Mouse (Mus musculus): ENCODE measurements around the gene Frmpd4. TPM values are rescaled to one million over a fixed set of nuclear protein-coding genes. Genes with fewer than 3 reads are reported as not detected.

Gene Frmpd4
- polyA plus RNA-seq, 1 experiment from 2014 or later = not detected

DNA sequence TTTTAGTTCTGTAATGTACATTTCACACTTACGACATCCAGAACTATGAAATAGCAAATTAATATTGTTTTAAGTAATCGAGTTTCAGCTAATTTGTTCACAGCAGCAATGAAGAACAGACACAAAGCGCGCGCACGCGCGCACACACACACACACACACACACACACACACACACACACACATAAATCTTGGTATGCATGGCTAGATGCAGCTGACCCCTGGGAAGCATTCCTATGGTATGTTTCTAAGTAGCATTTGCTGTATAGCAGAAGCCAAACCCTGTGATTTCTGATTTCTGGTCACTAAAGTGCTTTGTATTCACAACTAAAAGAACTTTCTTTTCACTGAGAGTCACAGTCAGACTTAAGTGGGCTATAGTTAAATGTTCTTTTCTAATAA is 922.8 kb downstream of the Frmpd4 start:
- WGBS (ENCODE audit: insufficient replicate concordance) = 96% methylated on average over 8 of the region's 8 CpGs
- Histone ChIP-seq H3K36me3 (ENCODE audit: control insufficient read depth, insufficient read depth, low read length) (no peaks in the 10 kb centered on the region), H3K4me1 (ENCODE audit: control insufficient read depth, insufficient read depth, low read length) (no peaks in the 10 kb centered on the region), H3K9me3 (replicated peaks; ENCODE audit: control insufficient read depth, low read length) (no peaks in the 10 kb centered on the region), H3K9ac (ENCODE audit: low read depth, low read length) (no peak overlapping the region), H3K4me2 (no peak overlapping the region), H3K27me3 (ENCODE audit: control insufficient read depth, insufficient read depth, low read length) (no peaks in the 10 kb centered on the region), H3K27ac (ENCODE audit: low read depth, low read length) (no peak overlapping the region), H3K4me3 (ENCODE audit: low read depth, low read length) (no peak overlapping the region)
- ATAC-seq (replicated peaks; ENCODE audit: insufficient number of reproducible peaks, low FRiP score, low TSS enrichment) = no peak

DNA sequence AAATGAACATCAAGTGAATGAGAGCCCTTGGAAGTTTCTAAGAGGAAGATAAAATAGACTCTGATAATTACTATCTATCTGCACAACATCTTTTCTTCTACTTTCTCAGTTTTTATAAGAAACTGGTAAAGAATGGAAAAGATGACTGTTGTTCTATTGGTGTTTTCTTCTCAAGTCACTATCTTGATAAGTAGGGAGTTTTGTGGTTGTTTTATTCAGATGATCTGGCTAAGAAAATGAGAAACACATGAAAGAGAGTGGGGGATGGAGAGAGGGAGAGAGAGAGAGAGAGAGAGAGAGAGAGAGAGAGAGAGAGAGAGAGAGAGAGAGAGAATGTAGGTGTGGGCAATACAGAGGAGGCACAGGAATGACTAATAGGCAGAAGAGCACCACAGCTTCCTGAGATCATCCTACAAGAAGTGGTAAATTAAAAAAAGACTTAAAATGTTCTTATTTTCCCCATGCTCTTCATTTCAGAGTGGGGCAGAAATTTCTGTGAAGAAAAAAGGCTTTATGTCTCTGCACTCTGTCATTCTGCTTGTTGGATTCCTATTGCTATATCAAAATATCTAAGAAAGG is 979.3 kb downstream of the Frmpd4 start:
- H3K9me3 ChIP-seq (replicated peaks; ENCODE audit: control insufficient read depth, low read length) = no peaks in the 10 kb centered on the region
- H3K27ac ChIP-seq (ENCODE audit: low read depth, low read length) = no peak overlapping the region
- H3K4me3 ChIP-seq (ENCODE audit: low read depth, low read length) = no peak overlapping the region
- H3K27me3 ChIP-seq (ENCODE audit: control insufficient read depth, insufficient read depth, low read length) = no peaks in the 10 kb centered on the region
- H3K4me1 ChIP-seq (ENCODE audit: control insufficient read depth, insufficient read depth, low read length) = no peaks in the 10 kb centered on the region
- H3K36me3 ChIP-seq (ENCODE audit: control insufficient read depth, insufficient read depth, low read length) = no peaks in the 10 kb centered on the region
- no peak overlapping the region for H3K9ac ChIP-seq (ENCODE audit: low read depth, low read length)
- no peak for ATAC-seq (replicated peaks; ENCODE audit: insufficient number of reproducible peaks, low FRiP score, low TSS enrichment)
- no peak overlapping the region for H3K4me2 ChIP-seq

DNA sequence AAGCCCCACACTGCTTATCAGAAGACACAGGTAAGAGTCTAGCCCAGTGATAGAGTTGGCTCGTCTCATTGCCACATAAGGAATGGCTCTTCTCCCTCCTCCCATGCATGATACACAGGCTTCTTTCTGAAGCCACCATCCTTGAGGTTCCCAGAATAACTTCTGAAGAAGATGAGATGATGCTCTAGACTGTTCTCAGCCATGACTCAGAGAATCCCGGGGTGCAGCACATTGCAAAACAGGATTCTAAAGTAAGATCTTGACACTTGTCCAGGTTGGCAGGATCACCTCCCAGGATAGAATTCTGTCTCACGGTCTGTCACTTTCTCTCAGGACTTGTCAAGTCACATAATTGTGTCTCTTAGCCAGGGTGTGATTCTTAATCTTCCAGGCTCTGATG is 1024.2 kb downstream of the Frmpd4 start:
- Histone ChIP-seq H3K4me2 (no peak overlapping the region), H3K9ac (ENCODE audit: low read depth, low read length) (no peak overlapping the region), H3K4me1 (ENCODE audit: control insufficient read depth, insufficient read depth, low read length) (no peaks in the 10 kb centered on the region), H3K27me3 (ENCODE audit: control insufficient read depth, insufficient read depth, low read length) (no peaks in the 10 kb centered on the region), H3K4me3 (ENCODE audit: low read depth, low read length) (no peak overlapping the region), H3K9me3 (replicated peaks; ENCODE audit: control insufficient read depth, low read length) (no peaks in the 10 kb centered on the region), H3K27ac (ENCODE audit: low read depth, low read length) (no peak overlapping the region), H3K36me3 (ENCODE audit: control insufficient read depth, insufficient read depth, low read length) (no peaks in the 10 kb centered on the region)
- no peak for ATAC-seq (replicated peaks; ENCODE audit: insufficient number of reproducible peaks, low FRiP score, low TSS enrichment)
- WGBS (ENCODE audit: insufficient replicate concordance) = 71% methylated on average over 3 of the region's 3 CpGs

DNA sequence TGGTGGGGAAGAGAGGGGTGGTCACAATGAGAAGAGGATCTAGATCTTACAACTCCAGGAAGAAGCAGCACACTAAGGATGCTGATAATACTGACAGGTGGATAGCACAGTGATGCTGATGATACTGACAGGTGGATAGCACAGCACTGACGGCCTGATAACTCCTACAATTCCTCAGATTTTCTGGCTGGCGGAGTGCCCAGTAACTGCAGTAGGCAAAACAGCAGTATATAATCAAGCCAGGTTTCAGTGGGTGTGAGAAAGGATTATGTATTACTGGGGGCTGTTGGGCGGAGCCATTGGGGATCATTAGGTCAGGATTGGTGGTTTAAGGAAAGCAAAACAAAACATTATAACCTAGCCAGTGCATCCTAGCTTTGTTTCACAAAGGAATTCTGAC is 1053.9 kb downstream of the Frmpd4 start:
- no peaks in the 10 kb centered on the region for H3K4me1 ChIP-seq (ENCODE audit: control insufficient read depth, insufficient read depth, low read length)
- ATAC-seq (replicated peaks; ENCODE audit: insufficient number of reproducible peaks, low FRiP score, low TSS enrichment) = no peak

DNA sequence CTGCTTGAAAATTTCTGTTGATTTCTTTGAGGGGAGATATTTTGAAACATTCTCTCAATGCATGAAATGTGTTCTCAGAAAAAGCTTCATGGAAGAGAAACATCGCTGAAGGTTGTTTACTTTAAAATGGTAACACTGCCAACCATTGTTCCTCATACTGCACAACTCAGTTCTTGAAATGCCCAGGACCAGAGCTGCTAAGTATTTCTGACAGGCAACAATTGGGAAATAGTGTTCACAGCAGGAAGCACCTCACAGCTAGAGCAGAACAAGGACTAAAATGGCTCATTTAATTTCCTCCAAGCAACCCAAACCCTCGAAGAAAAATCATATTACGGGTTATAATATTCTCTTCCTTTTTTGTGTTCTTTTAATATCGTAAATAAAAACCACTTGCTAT is 1054.5 kb downstream of the Frmpd4 start:
- H3K9me3 ChIP-seq (replicated peaks; ENCODE audit: control insufficient read depth, low read length) = no peaks in the 10 kb centered on the region
- H3K9ac ChIP-seq (ENCODE audit: low read depth, low read length) = no peak overlapping the region
- H3K36me3 ChIP-seq (ENCODE audit: control insufficient read depth, insufficient read depth, low read length) = no peaks in the 10 kb centered on the region
- H3K27ac ChIP-seq (ENCODE audit: low read depth, low read length) = no peak overlapping the region
- no peaks in the 10 kb centered on the region for H3K27me3 ChIP-seq (ENCODE audit: control insufficient read depth, insufficient read depth, low read length)
- 77% methylated on average over 4 of the region's 4 CpGs for WGBS (ENCODE audit: insufficient replicate concordance)
- no peaks in the 10 kb centered on the region for H3K4me1 ChIP-seq (ENCODE audit: control insufficient read depth, insufficient read depth, low read length)
- no peak for ATAC-seq (replicated peaks; ENCODE audit: insufficient number of reproducible peaks, low FRiP score, low TSS enrichment)
- H3K4me3 ChIP-seq (ENCODE audit: low read depth, low read length) = no peak overlapping the region
- no peak overlapping the region for H3K4me2 ChIP-seq

More for the DNA sequence above, 1053.9 kb downstream of the Frmpd4 start:
- 71% methylated on average over 3 of the region's 3 CpGs for WGBS (ENCODE audit: insufficient replicate concordance)
- Histone ChIP-seq H3K4me3 (ENCODE audit: low read depth, low read length) (no peak overlapping the region), H3K27ac (ENCODE audit: low read depth, low read length) (no peak overlapping the region), H3K27me3 (ENCODE audit: control insufficient read depth, insufficient read depth, low read length) (no peaks in the 10 kb centered on the region), H3K36me3 (ENCODE audit: control insufficient read depth, insufficient read depth, low read length) (no peaks in the 10 kb centered on the region), H3K4me2 (no peak overlapping the region), H3K9ac (ENCODE audit: low read depth, low read length) (no peak overlapping the region), H3K9me3 (replicated peaks; ENCODE audit: control insufficient read depth, low read length) (no peaks in the 10 kb centered on the region)

DNA sequence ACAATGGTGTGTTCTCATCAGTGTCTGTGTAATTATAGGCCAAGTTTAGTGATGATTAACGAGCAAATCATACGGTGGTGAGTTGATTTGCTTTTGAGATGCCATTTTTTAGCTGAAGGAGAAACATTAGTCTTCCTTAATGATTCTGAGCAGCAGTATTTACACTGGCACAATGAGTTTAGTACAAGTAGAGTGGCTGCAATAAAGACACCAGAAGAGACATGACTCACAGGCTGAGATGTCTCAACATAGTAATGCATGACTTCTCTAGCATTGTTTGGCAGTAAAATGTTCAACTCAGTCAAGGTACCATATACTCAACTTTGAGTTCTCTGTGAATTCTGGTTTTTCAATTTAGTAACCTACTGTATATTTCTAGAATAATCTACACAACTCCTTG is 1058.6 kb downstream of the Frmpd4 start:
- H3K4me2 ChIP-seq = no peak overlapping the region
- no peaks in the 10 kb centered on the region for H3K36me3 ChIP-seq (ENCODE audit: control insufficient read depth, insufficient read depth, low read length)
- no peak overlapping the region for H3K27ac ChIP-seq (ENCODE audit: low read depth, low read length)
- no peak overlapping the region for H3K9ac ChIP-seq (ENCODE audit: low read depth, low read length)
- no peaks in the 10 kb centered on the region for H3K27me3 ChIP-seq (ENCODE audit: control insufficient read depth, insufficient read depth, low read length)
- WGBS (ENCODE audit: insufficient replicate concordance) = 86% methylated on average over 2 of the region's 2 CpGs
- H3K9me3 ChIP-seq (replicated peaks; ENCODE audit: control insufficient read depth, low read length) = no peaks in the 10 kb centered on the region
- no peaks in the 10 kb centered on the region for H3K4me1 ChIP-seq (ENCODE audit: control insufficient read depth, insufficient read depth, low read length)
- ATAC-seq (replicated peaks; ENCODE audit: insufficient number of reproducible peaks, low FRiP score, low TSS enrichment) = no peak
- no peak overlapping the region for H3K4me3 ChIP-seq (ENCODE audit: low read depth, low read length)

DNA sequence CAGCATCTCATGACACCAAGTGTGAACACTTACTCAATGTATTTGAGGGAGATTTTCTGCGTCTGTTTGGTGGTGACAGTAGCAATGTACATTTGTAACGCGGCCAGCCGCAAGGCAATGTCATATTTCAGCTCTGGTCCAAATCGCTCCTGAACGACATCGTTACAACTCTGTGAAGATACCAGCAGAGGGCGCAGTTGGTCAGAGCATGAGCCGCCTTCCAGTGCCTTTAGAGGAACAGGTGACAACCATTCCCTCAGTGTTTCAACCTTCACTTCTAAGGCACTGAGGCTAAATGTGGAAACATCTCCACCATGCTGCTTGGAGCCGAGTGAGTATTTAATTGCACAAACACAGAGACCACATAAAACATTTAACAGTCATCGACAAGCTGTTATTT is 1079.3 kb downstream of the Frmpd4 start:
- H3K27ac ChIP-seq (ENCODE audit: low read depth, low read length) = no peak overlapping the region
- 33% methylated on average over 11 of the region's 11 CpGs for WGBS (ENCODE audit: insufficient replicate concordance)
- no peaks in the 10 kb centered on the region for H3K4me1 ChIP-seq (ENCODE audit: control insufficient read depth, insufficient read depth, low read length)
- no peak overlapping the region for H3K4me3 ChIP-seq (ENCODE audit: low read depth, low read length)
- no peaks in the 10 kb centered on the region for H3K9me3 ChIP-seq (replicated peaks; ENCODE audit: control insufficient read depth, low read length)
- H3K27me3 ChIP-seq (ENCODE audit: control insufficient read depth, insufficient read depth, low read length) = no peaks in the 10 kb centered on the region
- H3K9ac ChIP-seq (ENCODE audit: low read depth, low read length) = no peak overlapping the region
- no peaks in the 10 kb centered on the region for H3K36me3 ChIP-seq (ENCODE audit: control insufficient read depth, insufficient read depth, low read length)
- ATAC-seq (replicated peaks; ENCODE audit: insufficient number of reproducible peaks, low FRiP score, low TSS enrichment) = no peak
- H3K4me2 ChIP-seq = no peak overlapping the region

DNA sequence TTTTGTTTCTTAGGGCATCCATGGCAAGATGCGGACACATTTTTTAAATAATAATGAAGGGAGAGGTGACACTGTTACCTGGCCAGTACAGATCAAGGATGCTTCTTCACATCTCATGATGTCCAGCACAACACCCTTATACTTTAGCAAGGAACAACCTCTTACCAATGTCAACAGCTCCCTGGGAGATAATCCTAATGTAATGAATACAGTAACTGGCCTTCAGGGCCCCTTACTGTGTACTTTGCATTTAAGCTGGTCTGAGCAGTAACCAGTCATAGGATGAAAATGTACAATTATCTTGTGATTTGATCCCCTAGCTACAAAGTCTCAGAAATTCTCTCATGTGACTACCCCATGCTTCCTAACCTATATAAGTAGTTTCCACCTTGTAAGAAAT is 1084.8 kb downstream of the Frmpd4 start:
- 95% methylated on average over 1 of the region's 1 CpGs for WGBS (ENCODE audit: insufficient replicate concordance)
- Histone ChIP-seq H3K4me2 (no peak overlapping the region), H3K27ac (ENCODE audit: low read depth, low read length) (no peak overlapping the region), H3K9me3 (replicated peaks; ENCODE audit: control insufficient read depth, low read length) (no peaks in the 10 kb centered on the region), H3K36me3 (ENCODE audit: control insufficient read depth, insufficient read depth, low read length) (no peaks in the 10 kb centered on the region), H3K4me1 (ENCODE audit: control insufficient read depth, insufficient read depth, low read length) (no peaks in the 10 kb centered on the region), H3K9ac (ENCODE audit: low read depth, low read length) (no peak overlapping the region), H3K4me3 (ENCODE audit: low read depth, low read length) (no peak overlapping the region), H3K27me3 (ENCODE audit: control insufficient read depth, insufficient read depth, low read length) (no peaks in the 10 kb centered on the region)
- ATAC-seq (replicated peaks; ENCODE audit: insufficient number of reproducible peaks, low FRiP score, low TSS enrichment) = no peak

DNA sequence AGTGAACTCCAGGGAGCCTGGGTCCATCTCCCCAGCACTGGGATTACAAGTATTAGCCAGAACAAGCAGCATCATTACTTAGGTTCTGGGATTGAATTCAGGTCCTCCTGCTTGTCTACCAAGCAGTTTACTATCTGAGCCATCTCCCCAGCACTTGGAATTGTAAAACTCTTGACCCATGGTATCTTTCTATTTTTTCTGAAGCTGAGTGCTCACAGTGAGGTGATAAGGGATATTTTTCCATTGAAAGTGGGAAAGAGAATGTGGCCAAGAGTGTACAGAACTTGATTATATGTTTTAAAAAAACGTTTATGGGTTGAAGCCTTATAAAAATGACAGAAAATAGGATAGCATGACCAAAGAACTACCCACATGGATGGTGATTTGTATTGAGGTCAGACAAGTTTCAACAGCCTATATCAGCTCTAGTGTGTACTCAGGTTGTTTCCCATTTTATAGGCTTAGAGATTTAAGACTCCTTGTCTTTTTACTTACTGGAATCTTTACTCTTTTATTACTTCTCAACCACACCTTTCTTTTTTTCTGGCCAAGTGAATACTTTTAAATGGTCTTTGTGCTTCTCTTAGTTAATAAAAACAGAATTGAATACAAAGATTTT is 1085.3 kb downstream of the Frmpd4 start:
- no peak overlapping the region for H3K4me2 ChIP-seq
- no peaks in the 10 kb centered on the region for H3K36me3 ChIP-seq (ENCODE audit: control insufficient read depth, insufficient read depth, low read length)
- H3K27ac ChIP-seq (ENCODE audit: low read depth, low read length) = no peak overlapping the region
- 16% methylated on average over 1 of the region's 1 CpGs for WGBS (ENCODE audit: insufficient replicate concordance)
- no peaks in the 10 kb centered on the region for H3K27me3 ChIP-seq (ENCODE audit: control insufficient read depth, insufficient read depth, low read length)
- no peaks in the 10 kb centered on the region for H3K4me1 ChIP-seq (ENCODE audit: control insufficient read depth, insufficient read depth, low read length)
- H3K9ac ChIP-seq (ENCODE audit: low read depth, low read length) = no peak overlapping the region
- no peak overlapping the region for H3K4me3 ChIP-seq (ENCODE audit: low read depth, low read length)
- no peaks in the 10 kb centered on the region for H3K9me3 ChIP-seq (replicated peaks; ENCODE audit: control insufficient read depth, low read length)
- ATAC-seq (replicated peaks; ENCODE audit: insufficient number of reproducible peaks, low FRiP score, low TSS enrichment) = no peak
